Mouse (Mus musculus): ENCODE measurements around the gene Spen.

The Spen gene

GRCm38 (mm10) chr4:141472641-141473321 is 65.6 kb downstream of the Spen start:
- no peak for DNase-seq

- no peak for DNase-seq
Observed at GRCm38 (mm10) chr4:141471491-141471890, 66.9 kb downstream of the Spen start.

GRCm38 (mm10) chr4:141469343-141469742 is 69.1 kb downstream of the Spen start:
- no peak for DNase-seq

GRCm38 (mm10) chr4:141468576-141468975 is 69.8 kb downstream of the Spen start:
- DNase-seq, result peak; percentile 76

GRCm38 (mm10) chr4:141467581-141467927 is 70.8 kb downstream of the Spen start:
- DNase-seq, result no peak

GRCm38 (mm10) chr4:141466844-141467580 is 71.4 kb downstream of the Spen start:
- no peak for DNase-seq

GRCm38 (mm10) chr4:141466289-141466795 is 72.1 kb downstream of the Spen start:
- DNase-seq, result no peak

- no peak for DNase-seq
Observed at GRCm38 (mm10) chr4:141465512-141466288, 72.7 kb downstream of the Spen start.

GRCm38 (mm10) chr4:141464722-141465121 is 73.7 kb downstream of the Spen start:
- DNase-seq, result no peak

- no peak for DNase-seq
Observed at GRCm38 (mm10) chr4:141463472-141463871, 74.9 kb downstream of the Spen start.

- no peak for DNase-seq
Observed at GRCm38 (mm10) chr4:141461576-141461975, 76.8 kb downstream of the Spen start.

- DNase-seq, result no peak
Observed at GRCm38 (mm10) chr4:141461088-141461487, 77.3 kb downstream of the Spen start.

GRCm38 (mm10) chr4:141460481-141460880 is 77.9 kb downstream of the Spen start:
- no peak for DNase-seq

GRCm38 (mm10) chr4:141459766-141460165 is 78.6 kb downstream of the Spen start:
- DNase-seq, result no peak

GRCm38 (mm10) chr4:141458888-141459287 is 79.5 kb downstream of the Spen start:
- DNase-seq, result no peak

GRCm38 (mm10) chr4:141458236-141458635 is 80.2 kb downstream of the Spen start:
- no peak for DNase-seq

- DNase-seq, result no peak
Observed at GRCm38 (mm10) chr4:141456193-141456938, 82.0 kb downstream of the Spen start.

- no peak for DNase-seq
Observed at GRCm38 (mm10) chr4:141455526-141455925, 82.9 kb downstream of the Spen start.

- DNase-seq, result no peak
Observed at GRCm38 (mm10) chr4:141454581-141455350, 83.6 kb downstream of the Spen start.

- DNase-seq, result no peak
Observed at GRCm38 (mm10) chr4:141451916-141452450, 86.4 kb downstream of the Spen start.

- DNase-seq, result no peak
Observed at GRCm38 (mm10) chr4:141451251-141451650, 87.1 kb downstream of the Spen start.

GRCm38 (mm10) chr4:141446211-141446610 is 92.2 kb downstream of the Spen start:
- no peak for DNase-seq

Measured in cerebellum, adult 18-20 months (tissue).